Mouse (Mus musculus): Measurements from ENCODE around the gene Wdtc1. TPM values are rescaled to one million over a fixed set of nuclear protein-coding genes. Genes with fewer than 3 reads are reported as not detected.

The Wdtc1 gene
- polyA plus RNA-seq, 1 experiment from 2014 or later = 14.1 TPM

Small RNAs within 50 kb of the gene (microRNA-seq; reads per million reads assigned to microRNA genes)
- 0.87 reads per million for gene Mir5122

Other genes with a start within 250 kb of the Wdtc1 start
- gene Wasf2, start 223.0 kb downstream of the Wdtc1 start, polyA plus RNA-seq (2015; fragmentation: Nextera tagmentation; extraction: Ambion mirVana) = 114 and 132 TPM in 2 replicates
- gene Cd164l2, start 141.3 kb downstream of the Wdtc1 start, polyA plus RNA-seq (2015; fragmentation: Nextera tagmentation; extraction: Ambion mirVana) = 2.8 and 5.9 TPM in 2 replicates
- 0.32 and 0.38 TPM in 2 replicates for gene Gpr3, start 140.9 kb downstream of the Wdtc1 start, polyA plus RNA-seq (2015; fragmentation: Nextera tagmentation; extraction: Ambion mirVana)
- 2.4 and 2.6 TPM in 2 replicates for gene Map3k6, start 112.7 kb downstream of the Wdtc1 start, polyA plus RNA-seq (2015; fragmentation: Nextera tagmentation; extraction: Ambion mirVana)
- 5.5 and 5.6 TPM in 2 replicates for gene Sytl1, start 90.4 kb downstream of the Wdtc1 start, polyA plus RNA-seq (2015; fragmentation: Nextera tagmentation; extraction: Ambion mirVana)
- 84.0 and 86.8 TPM in 2 replicates for gene Tmem222, start 75.7 kb downstream of the Wdtc1 start, polyA plus RNA-seq (2015; fragmentation: Nextera tagmentation; extraction: Ambion mirVana)
- 8.1 and 8.8 TPM in 2 replicates for gene Slc9a1, start 16.2 kb upstream of the Wdtc1 start, polyA plus RNA-seq (2015; fragmentation: Nextera tagmentation; extraction: Ambion mirVana)
- gene Tent5b, start 126.7 kb upstream of the Wdtc1 start, polyA plus RNA-seq (2015; fragmentation: Nextera tagmentation; extraction: Ambion mirVana) = 0.87 and 0.92 TPM in 2 replicates
- 3.3 and 3.5 TPM in 2 replicates for gene Trnp1, start 145.1 kb upstream of the Wdtc1 start, polyA plus RNA-seq (2015; fragmentation: Nextera tagmentation; extraction: Ambion mirVana)
- gene Kdf1, start 165.5 kb upstream of the Wdtc1 start, polyA plus RNA-seq (2015; fragmentation: Nextera tagmentation; extraction: Ambion mirVana) = 8.6 and 10.3 TPM in 2 replicates
- 291 and 309 TPM in 2 replicates for gene Nudc, start 192.5 kb upstream of the Wdtc1 start, polyA plus RNA-seq (2015; fragmentation: Nextera tagmentation; extraction: Ambion mirVana)
- gene Nr0b2, start 199.9 kb upstream of the Wdtc1 start, polyA plus RNA-seq (2015; fragmentation: Nextera tagmentation; extraction: Ambion mirVana) = 0.13 and 0.28 TPM in 2 replicates
- 7.5 and 9.5 TPM in 2 replicates for gene Gpatch3, start 221.3 kb upstream of the Wdtc1 start, polyA plus RNA-seq (2015; fragmentation: Nextera tagmentation; extraction: Ambion mirVana)
- gene Gpn2, start 230.9 kb upstream of the Wdtc1 start, polyA plus RNA-seq (2015; fragmentation: Nextera tagmentation; extraction: Ambion mirVana) = 18.0 and 19.6 TPM in 2 replicates
- 68.0 and 81.3 TPM in 2 replicates for gene Sfn, start 248.7 kb upstream of the Wdtc1 start, polyA plus RNA-seq (2015; fragmentation: Nextera tagmentation; extraction: Ambion mirVana)

Measured in limb, embryonic 13.5 days (tissue).